Mouse (Mus musculus): ENCODE measurements around the gene Gm49366. TPM values are rescaled to one million over a fixed set of nuclear protein-coding genes. Genes with fewer than 3 reads are reported as not detected.
"Not testable (repeated sequence)": the region's sequence is repeated elsewhere in the genome, so short reads cannot be mapped to it uniquely, and the experiment has no call there.

The Gm49366 gene
- total RNA-seq, 2 experiments from 2014 or later: not detected

DNA sequence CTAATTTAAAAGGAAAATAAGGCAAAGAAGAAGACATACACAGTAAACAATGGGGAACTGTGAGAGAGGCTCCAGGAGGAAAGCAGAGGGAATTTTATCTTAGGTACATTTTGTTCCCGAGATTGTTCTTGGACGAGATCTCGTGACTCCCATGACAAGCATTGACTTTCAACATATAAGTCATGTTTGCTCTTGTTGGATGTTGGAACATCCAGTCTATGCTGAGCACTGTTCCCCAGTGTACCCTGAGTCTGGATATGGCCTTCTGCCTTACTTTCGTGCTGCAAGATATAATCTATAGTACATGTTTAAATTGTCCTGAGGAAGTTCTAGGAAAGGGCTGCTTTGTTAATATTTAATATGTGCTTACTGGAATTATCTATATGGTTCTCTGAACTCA lies 45.8 kb downstream of the Gm49366 start:
- DNase-seq: no peak

DNA sequence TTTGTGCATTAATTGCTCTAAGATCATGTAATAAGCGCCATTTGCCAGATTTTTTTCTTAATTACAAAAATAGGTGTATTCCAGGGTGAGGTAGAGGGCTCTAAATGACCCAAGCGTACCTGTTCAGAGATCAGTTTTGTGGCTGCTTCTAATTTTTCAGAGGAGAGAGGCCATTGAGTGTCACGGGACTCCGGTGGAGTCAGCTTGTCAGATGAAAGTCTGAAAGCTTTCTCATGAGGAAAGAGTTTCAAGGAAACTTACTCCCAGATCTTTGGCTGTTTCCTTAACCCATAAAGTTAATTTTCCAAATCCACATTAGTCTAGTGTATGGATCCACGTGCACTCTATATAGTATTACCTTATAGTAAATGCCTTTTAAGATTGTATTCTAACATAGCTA lies 55.9 kb downstream of the Gm49366 start:
- not testable (repeated sequence) for DNase-seq

DNA sequence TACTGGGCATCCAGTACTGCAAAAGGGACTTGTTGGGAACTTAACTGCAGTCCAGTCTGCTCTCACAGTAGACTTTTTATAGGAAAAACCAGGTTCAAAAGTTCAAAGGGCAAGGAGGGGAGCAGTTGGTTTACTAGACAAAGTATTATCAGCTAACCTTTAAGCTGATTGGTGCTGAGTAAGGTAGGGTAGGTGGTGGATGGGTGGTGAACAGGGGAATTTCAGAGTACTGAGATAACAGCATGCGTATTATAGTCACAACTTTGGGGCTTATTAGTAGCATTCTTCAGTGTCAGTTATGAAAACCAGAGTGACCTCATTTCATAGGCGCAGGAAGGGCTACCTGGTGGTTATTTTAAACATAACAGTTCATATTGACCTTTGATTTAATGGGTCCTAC lies 60.9 kb downstream of the Gm49366 start:
- no peak for DNase-seq

DNA sequence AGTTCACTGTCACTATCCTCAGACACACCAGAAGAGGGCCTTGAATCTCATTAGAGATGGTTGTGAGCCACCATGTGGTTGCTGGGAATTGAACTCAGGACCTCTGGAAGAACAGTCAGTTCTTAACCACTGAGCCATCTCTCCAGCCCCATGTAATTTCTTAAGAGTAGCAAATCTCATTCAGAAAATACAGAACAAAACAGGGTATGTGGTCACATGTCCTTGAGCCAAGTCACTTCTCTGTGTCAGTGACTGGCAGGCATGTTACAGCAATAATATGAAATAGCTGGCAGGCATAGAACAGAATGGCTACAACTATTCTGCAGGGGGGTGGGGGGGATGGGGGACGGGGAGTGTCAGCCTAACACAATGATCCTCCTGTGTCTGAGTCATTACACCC lies 61.3 kb downstream of the Gm49366 start:
- no peak for DNase-seq

DNA sequence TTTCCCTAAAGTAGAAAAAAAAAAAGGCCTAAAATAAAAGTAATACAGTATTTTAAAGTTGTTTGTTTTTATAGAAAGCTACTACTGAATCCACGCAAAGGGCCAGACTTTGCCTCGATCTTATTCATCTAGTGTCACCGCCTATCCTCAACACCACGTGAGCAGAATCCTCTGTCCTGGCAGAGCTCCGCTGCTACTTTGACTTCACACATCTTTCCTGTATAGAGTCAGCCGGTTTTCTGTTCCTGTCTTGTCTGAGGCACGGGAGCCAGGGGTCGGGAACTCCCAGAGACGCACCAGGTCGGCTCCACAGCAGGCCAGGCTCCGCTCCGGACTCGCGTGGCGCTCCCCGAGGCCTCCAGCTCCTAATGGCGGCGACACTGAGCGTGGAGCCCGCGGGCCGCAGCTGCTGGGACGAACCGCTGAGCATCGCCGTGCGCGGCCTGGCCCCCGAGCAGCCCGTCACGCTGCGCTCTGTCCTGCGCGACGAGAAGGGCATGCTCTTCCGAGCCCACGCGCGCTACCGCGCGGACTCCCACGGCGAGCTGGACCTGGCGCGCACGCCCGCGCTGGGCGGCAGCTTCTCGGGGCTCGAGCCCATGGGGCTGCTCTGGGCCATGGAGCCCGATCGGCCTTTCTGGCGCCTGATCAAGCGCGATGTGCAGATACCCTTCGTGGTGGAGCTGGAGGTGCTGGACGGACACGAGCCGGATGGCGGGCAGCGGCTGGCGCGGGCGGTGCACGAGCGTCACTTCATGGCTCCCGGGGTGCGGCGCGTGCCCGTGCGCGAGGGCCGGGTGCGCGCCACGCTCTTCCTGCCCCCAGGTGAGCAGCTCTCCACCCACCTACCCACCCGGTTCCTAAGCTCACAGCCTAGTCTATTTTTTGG lies 62.1 kb downstream of the Gm49366 start, which contains the start of gene Acot6:
Acot6 (plus strand) TSS at position 51 of the 889 bp plus-strand sequence.
- peak; percentile 52 for DNase-seq

DNA sequence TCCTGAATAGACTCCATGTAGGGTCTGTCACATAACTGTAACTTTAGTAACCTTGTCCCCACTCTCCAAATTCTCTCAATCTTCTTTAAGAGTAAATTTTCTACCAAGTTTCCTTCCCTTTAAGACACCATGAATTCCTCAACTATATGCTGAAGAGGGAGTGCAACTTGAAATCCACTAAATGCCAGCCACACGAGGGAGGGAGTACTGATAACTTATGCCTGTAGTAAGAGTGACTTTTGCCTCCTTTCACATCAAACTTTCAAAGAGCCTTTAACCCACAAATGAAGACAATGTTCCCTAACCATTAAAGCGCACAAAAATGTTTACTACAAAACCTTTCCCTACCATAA lies 62.7 kb downstream of the Gm49366 start:
- DNase-seq: no peak

DNA sequence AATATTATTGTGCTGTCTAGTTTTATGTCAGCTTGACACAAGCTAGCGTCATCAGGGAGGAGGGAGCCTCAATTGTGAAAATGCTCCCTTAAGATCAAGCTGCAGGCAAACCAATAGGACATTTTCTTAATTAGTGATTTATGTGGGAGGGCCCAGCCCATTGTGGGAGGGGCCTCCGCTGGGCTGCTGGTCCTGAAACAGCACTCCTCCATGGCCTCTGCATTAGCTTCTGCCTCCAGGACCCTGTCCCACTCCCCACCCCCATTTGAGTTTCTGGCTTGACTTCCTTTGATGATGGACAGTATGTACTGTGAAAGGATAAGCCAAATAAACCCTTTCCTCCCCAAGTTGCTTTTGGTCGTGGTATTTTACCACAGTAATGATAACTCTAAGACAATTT lies 68.3 kb downstream of the Gm49366 start:
- DNase-seq: no peak

DNA sequence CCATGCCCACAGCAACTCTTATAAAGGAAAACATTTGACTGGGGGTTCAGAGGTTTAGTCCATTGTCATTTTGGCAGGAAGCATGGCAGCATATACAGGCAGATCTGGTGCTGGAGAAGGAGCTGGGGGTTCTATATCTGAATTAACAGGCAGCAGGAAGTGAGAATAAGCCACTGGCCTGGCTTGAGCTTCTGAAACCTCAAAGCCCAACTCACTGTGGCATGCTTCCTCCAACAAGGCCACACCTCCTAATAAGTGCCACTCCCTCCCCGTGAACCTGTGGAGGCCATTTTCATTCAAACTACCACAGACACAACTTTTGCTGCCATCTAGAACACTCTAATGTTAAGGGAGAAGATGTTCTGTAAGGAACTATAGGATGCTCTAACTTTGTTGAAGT lies 69.0 kb downstream of the Gm49366 start:
- DNase-seq: no peak

Other genes starting within 250 kb of the Gm49366 start
- gene Numb, start 117.0 kb upstream of the Gm49366 start, total RNA-seq (2021): 10 to 100 TPM; 34.5 to 37.1 TPM
- 10 to 100 TPM; 10.6 to 10.8 TPM for gene Riox1, start 88.3 kb upstream of the Gm49366 start, total RNA-seq (2021)
- under 1 TPM in 1 of 2 experiments, not detected in 1; 0.09 TPM for gene Heatr4, start 54.1 kb upstream of the Gm49366 start, total RNA-seq (2021)
- 100 to 1,000 TPM; 204 to 209 TPM for gene Acot2, start 51.1 kb upstream of the Gm49366 start, total RNA-seq (2021)
- 100 to 1,000 TPM; 161 to 177 TPM for gene Acot1, start 29.4 kb upstream of the Gm49366 start, total RNA-seq (2021)
- 1 to 10 TPM; 1.3 to 1.5 TPM for gene Acot4, start 556 bp upstream of the Gm49366 start, total RNA-seq (2021)
- gene Acot3, start 13.2 kb downstream of the Gm49366 start, total RNA-seq (2021): 1 to 10 TPM; 2.2 to 2.5 TPM
- gene Acot5, start 30.4 kb downstream of the Gm49366 start, total RNA-seq (2021): under 1 TPM in 1 of 2 experiments, not detected in 1; 0.21 TPM
- gene Acot6, start 61.7 kb downstream of the Gm49366 start, total RNA-seq (2021): 1 to 10 TPM; 2.9 to 3.4 TPM
- gene Dnal1, start 75.4 kb downstream of the Gm49366 start, total RNA-seq (2021): 10 to 100 TPM in 1 of 2 experiments, 1 to 10 TPM in 1; 9.2 to 12.3 TPM
- gene Pnma1, start 109.6 kb downstream of the Gm49366 start, total RNA-seq (2021): under 1 TPM; 0.54 to 0.62 TPM
- gene Elmsan1, start 179.9 kb downstream of the Gm49366 start, total RNA-seq (2021): 10 to 100 TPM; 18.5 to 18.6 TPM
- 100 to 1,000 TPM; 127 to 132 TPM for gene Ptgr2, start 246.3 kb downstream of the Gm49366 start, total RNA-seq (2021)